Mouse (Mus musculus) forebrain, embryonic 12.5 days (tissue): ENCODE results near the gene Hba-a2. TPM values are rescaled to one million over a fixed set of nuclear protein-coding genes. Genes with fewer than 3 reads are reported as not detected.
A peak's percentile ranks its signal among the peaks of the same experiment; 100 is the strongest.
"Not testable (repeated sequence)": the region's sequence is repeated elsewhere in the genome, so short reads cannot be mapped to it uniquely, and the experiment has no call there.

ENCODE experiments used
- ATAC-seq: fragments of 200-750 bp; cut with Nextera tagmentation; 2 replicates; pipeline ENCODE4 v1.8.0; 2017; ENCODE audit warnings: moderate TSS enrichment; ENCODE audit not compliant: low FRiP score
- H3K27ac ChIP-seq: fragments of 300-500 bp; sonication (generic); 2 replicates; pipeline ENCODE4 v1.5.1; 2016; ENCODE audit warnings: mild to moderate bottlenecking
- H3K27me3 ChIP-seq: fragments of 300-500 bp; sonication (generic); 2 replicates; pipeline ENCODE4 v1.6.1; 2016; ENCODE audit warnings: mild to moderate bottlenecking
- H3K36me3 ChIP-seq: fragments of 300-500 bp; sonication (generic); replicated peaks from 2 replicates; pipeline ENCODE4 v1.6.1; 2016; ENCODE audit warnings: mild to moderate bottlenecking
- H3K4me1 ChIP-seq: fragments of 300-500 bp; sonication (generic); 2 replicates; pipeline ENCODE4 v1.6.1; 2016
- H3K4me2 ChIP-seq: fragments of 300-500 bp; sonication (generic); 2 replicates; pipeline ENCODE4 v1.6.1; 2016; ENCODE audit warnings: mild to moderate bottlenecking, moderate library complexity
- H3K4me3 ChIP-seq: fragments of 300-500 bp; sonication (generic); replicated peaks from 2 replicates; pipeline ENCODE4 v1.5.1; 2016; ENCODE audit warnings: mild to moderate bottlenecking
- H3K9ac ChIP-seq: fragments of 300-500 bp; sonication (generic); 2 replicates; pipeline ENCODE4 v1.6.1; 2016; ENCODE audit warnings: mild to moderate bottlenecking
- H3K9me3 ChIP-seq: fragments of 300-500 bp; sonication (generic); 2 replicates; pipeline ENCODE4 v1.6.1; 2016
- WGBS: fragments of 180-500 bp; shearing (Covaris S2); methylation state at CpG from one replicate; pipeline ENCODE4 v1.1.7; 2016; 5-methylcytosine and 5-hydroxymethylcytosine counted together
- polyA plus RNA-seq: library from polyadenylated mRNA; unstranded; fragments of >200 nt; fragmentation: Nextera tagmentation; extraction: Ambion mirVana; gene quantifications from 2 replicates; pipeline ENCODE4 v1.2.1, GENCODE M21; 2016

Gene Hba-a2
- polyA plus RNA-seq, 1 experiment from 2014 or later, result 6,486 TPM

- Histone ChIP-seq H3K4me1 (no peaks in the 10 kb centered on the region), H3K4me2 (no peak overlapping the region), H3K36me3 (no peaks in the 10 kb centered on the region), H3K9ac (no peak overlapping the region), H3K27me3 (peaks cover 12% of the 10 kb centered on the region), H3K4me3 (no peak overlapping the region), H3K9me3 (no peaks in the 10 kb centered on the region), H3K27ac (no peak overlapping the region)
- 86% methylated on average over 7 of the region's 7 CpGs for WGBS
- no peak for ATAC-seq
Observed at GRCm38 (mm10) chr11:32285031-32285775, 11.1 kb upstream of the Hba-a2 start.

GRCm38 (mm10) chr11:32285887-32286286, 10.4 kb upstream of the Hba-a2 start:
- not testable (repeated sequence) for H3K4me2 ChIP-seq, H3K4me1 ChIP-seq, H3K4me3 ChIP-seq, H3K9me3 ChIP-seq, H3K36me3 ChIP-seq, H3K27ac ChIP-seq, H3K9ac ChIP-seq, ATAC-seq
- H3K27me3 ChIP-seq, result peaks cover 12% of the 10 kb centered on the region

GRCm38 (mm10) chr11:32286695-32287492, 9.4 kb upstream of the Hba-a2 start, which contains the start of gene Hbq1b:
TSS of gene Hbq1b (plus strand) at chr11:32286965.
- not testable (repeated sequence) for H3K36me3 ChIP-seq, H3K9me3 ChIP-seq, H3K9ac ChIP-seq, H3K4me1 ChIP-seq
- ATAC-seq, result peak; percentile 77; the same call in 1 of the 2 replicates
- peak within 1 kb of the TSS; percentile 25 for H3K4me3 ChIP-seq
- WGBS, result 24% methylated on average over 32 of the region's 33 CpGs
- peaks cover 15% of the 10 kb centered on the region for H3K27me3 ChIP-seq
- 0 out of 2 replicates have a peak within 1 kb of the TSS, but pooled peaks have one; percentile 31 for H3K27ac ChIP-seq
- peak within 1 kb of the TSS; percentile 51 for H3K4me2 ChIP-seq

GRCm38 (mm10) chr11:32287493-32287825, 8.8 kb upstream of the Hba-a2 start:
- Histone ChIP-seq H3K9me3 (no peaks in the 10 kb centered on the region), H3K27ac (no peak overlapping the region), H3K9ac (no peak overlapping the region), H3K27me3 (peaks cover 15% of the 10 kb centered on the region), H3K4me2 (no peak overlapping the region), H3K4me1 (no peaks in the 10 kb centered on the region), H3K4me3 (no peak overlapping the region), H3K36me3 (no peaks in the 10 kb centered on the region)
- WGBS, result 74% methylated on average over 9 of the region's 9 CpGs
- ATAC-seq, result peak; percentile 17; the same call in 1 of the 2 replicates

GRCm38 (mm10) chr11:32292819-32293218, 3.5 kb upstream of the Hba-a2 start:
- 89% methylated on average over 4 of the region's 4 CpGs for WGBS
- not testable (repeated sequence) for H3K4me1 ChIP-seq, H3K4me3 ChIP-seq, H3K36me3 ChIP-seq, H3K27ac ChIP-seq, H3K9me3 ChIP-seq, ATAC-seq, H3K27me3 ChIP-seq, H3K4me2 ChIP-seq, H3K9ac ChIP-seq

DNA sequence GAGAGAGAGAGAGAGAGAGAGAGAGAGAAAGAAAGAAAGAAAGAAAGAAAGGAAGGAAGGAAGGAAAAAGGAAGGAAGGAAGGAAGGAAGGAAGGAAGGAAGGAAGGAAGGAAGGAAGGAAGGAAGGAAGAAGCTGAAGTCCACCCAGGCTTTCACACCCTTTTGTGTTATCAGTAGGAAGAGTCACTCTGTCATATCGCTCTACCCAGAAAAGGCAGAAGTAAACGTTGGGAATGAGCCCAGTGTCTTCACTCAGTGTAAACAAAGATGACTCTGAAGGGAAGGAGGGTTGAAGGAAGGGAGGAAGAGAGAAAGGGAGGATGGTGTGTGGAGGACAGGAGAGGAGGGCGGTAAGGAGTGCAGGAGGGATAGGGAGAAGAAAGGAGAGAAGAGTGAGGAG, 2.8 kb upstream of the Hba-a2 start:
- ATAC-seq, H3K4me1 ChIP-seq, H3K9ac ChIP-seq, H3K9me3 ChIP-seq, H3K36me3 ChIP-seq, H3K4me3 ChIP-seq, H3K27me3 ChIP-seq, H3K27ac ChIP-seq, H3K4me2 ChIP-seq: not testable (repeated sequence)
- WGBS, result 70% methylated on average over 3 of the region's 3 CpGs

DNA sequence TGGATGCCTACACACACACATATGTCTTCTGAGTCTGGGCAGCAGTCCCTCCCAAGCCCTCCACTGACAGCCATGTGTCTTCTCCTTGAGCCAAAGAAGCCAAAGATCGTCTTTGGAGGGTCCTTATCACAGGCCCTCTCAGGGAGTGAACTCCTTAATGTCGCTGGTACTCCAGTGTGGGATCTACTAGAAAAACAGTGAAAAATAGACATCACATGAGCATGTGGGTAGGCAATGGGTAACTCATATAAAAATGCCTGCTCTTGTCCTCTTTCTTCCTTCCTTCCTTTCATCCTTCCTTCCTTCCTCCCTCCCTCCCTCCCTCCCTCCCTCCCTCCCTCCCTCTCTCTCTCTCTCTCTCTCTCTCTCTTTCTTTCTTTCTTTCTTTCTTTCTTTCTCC, 1.1 kb downstream of the Hba-a2 start:
- H3K4me1 ChIP-seq, H3K9me3 ChIP-seq, ATAC-seq, H3K36me3 ChIP-seq, H3K4me3 ChIP-seq, H3K27ac ChIP-seq, H3K4me2 ChIP-seq, H3K9ac ChIP-seq: not testable (repeated sequence)
- peaks cover 15% of the 10 kb centered on the region for H3K27me3 ChIP-seq
- WGBS, result 42% methylated on average over 2 of the region's 2 CpGs

GRCm38 (mm10) chr11:32297866-32298531, 1.7 kb downstream of the Hba-a2 start:
- Histone ChIP-seq H3K9ac (no peak overlapping the region), H3K27ac (no peak overlapping the region), H3K4me2 (no peak overlapping the region), H3K27me3 (peaks cover 18% of the 10 kb centered on the region), H3K9me3 (no peaks in the 10 kb centered on the region), H3K4me3 (no peak overlapping the region), H3K4me1 (no peaks in the 10 kb centered on the region), H3K36me3 (no peaks in the 10 kb centered on the region)
- ATAC-seq, result no peak
- WGBS, result 86% methylated on average over 1 of the region's 1 CpGs

DNA sequence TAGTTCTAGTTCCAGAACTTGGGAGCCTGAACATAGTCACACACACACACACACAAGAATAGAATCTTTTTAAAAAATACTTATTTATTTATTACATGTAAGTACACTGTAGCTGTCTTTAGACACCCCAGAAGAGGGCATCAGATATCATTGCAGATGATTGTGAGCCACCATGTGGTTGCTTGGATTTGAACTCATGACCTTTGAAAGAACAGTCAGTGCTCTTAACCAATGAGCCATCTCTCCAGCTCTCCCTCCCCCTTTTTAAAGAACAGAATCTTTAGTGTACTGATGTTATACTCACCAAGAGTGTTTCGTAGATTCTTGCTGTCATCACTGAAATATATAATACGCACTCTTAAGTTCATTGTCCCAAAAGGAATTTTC, 2.2 kb downstream of the Hba-a2 start:
- Histone ChIP-seq H3K4me1 (no peaks in the 10 kb centered on the region), H3K36me3 (no peaks in the 10 kb centered on the region), H3K9me3 (no peaks in the 10 kb centered on the region), H3K27ac (no peak overlapping the region), H3K4me2 (no peak overlapping the region), H3K4me3 (no peak overlapping the region), H3K27me3 (peaks cover 18% of the 10 kb centered on the region), H3K9ac (no peak overlapping the region)
- 97% methylated on average over 2 of the region's 2 CpGs for WGBS
- no peak for ATAC-seq

- H3K36me3 ChIP-seq, H3K9ac ChIP-seq, H3K4me1 ChIP-seq, H3K9me3 ChIP-seq, H3K27ac ChIP-seq: not testable (repeated sequence)
- Histone ChIP-seq H3K27me3 (peaks cover 18% of the 10 kb centered on the region), H3K4me3 (0 out of 2 replicates have a peak within 1 kb of the TSS, but pooled peaks have one; percentile 13), H3K4me2 (peak within 1 kb of the TSS; percentile 47)
- 0 out of 2 replicates have a peak, but pooled peaks have one; percentile 41 for ATAC-seq
- WGBS, result 10% methylated on average over 16 of the region's 16 CpGs
Observed at GRCm38 (mm10) chr11:32299865-32300264, 3.6 kb downstream of the Hba-a2 start, which contains the start of gene Hbq1a. TSS of gene Hbq1a (plus strand) at chr11:32300069.

- H3K4me2 ChIP-seq, result peak overlapping the region; percentile 47
- H3K9ac ChIP-seq, result no peak overlapping the region
- H3K4me1 ChIP-seq, result no peaks in the 10 kb centered on the region
- no peak overlapping the region for H3K27ac ChIP-seq
- 59% methylated on average over 16 of the region's 17 CpGs for WGBS
- no peak for ATAC-seq
- 0 out of 2 replicates have a peak overlapping the region, but pooled peaks have one; percentile 13 for H3K4me3 ChIP-seq
- no peaks in the 10 kb centered on the region for H3K36me3 ChIP-seq
- peaks cover 18% of the 10 kb centered on the region for H3K27me3 ChIP-seq
- H3K9me3 ChIP-seq, result no peaks in the 10 kb centered on the region
Observed at GRCm38 (mm10) chr11:32300279-32301267, 4.3 kb downstream of the Hba-a2 start.
